Mouse (Mus musculus) urinary bladder, adult 2 months (tissue): ENCODE results near the gene Acox3. TPM values are rescaled to one million over a fixed set of nuclear protein-coding genes. Genes with fewer than 3 reads are reported as not detected.

Experiments
- DNase-seq: peaks from one replicate; pipeline ENCODE4 v3.0.0; 2022; ENCODE audit warnings: low spot score
- polyA plus RNA-seq: library from polyadenylated mRNA; depleted of rRNA; stranded (reverse); fragments of >200 nt; gene quantifications from 2 replicates; pipeline ENCODE4 v1.2.3, GENCODE M21; 2012

Acox3 gene
- polyA plus RNA-seq, 1 experiment: 30.1 TPM

- no peak for DNase-seq
These were observed 27.5 kb downstream of the Acox3 start for GRCm38 (mm10) chr5:35610381-35610780.

GRCm38 (mm10) chr5:35611170-35611569 lies 28.3 kb downstream of the Acox3 start:
- no peak for DNase-seq

GRCm38 (mm10) chr5:35611900-35612299 lies 29.1 kb downstream of the Acox3 start:
- no peak for DNase-seq

- no peak for DNase-seq
These were observed 29.9 kb downstream of the Acox3 start for GRCm38 (mm10) chr5:35612722-35613121.

- DNase-seq: no peak
These were observed 34.1 kb downstream of the Acox3 start for GRCm38 (mm10) chr5:35616943-35617342.

GRCm38 (mm10) chr5:35621114-35621513 lies 38.3 kb downstream of the Acox3 start:
- DNase-seq: no peak

GRCm38 (mm10) chr5:35623831-35624230 lies 41.0 kb downstream of the Acox3 start:
- DNase-seq: no peak

GRCm38 (mm10) chr5:35624751-35625239 lies 42.0 kb downstream of the Acox3 start:
- DNase-seq: no peak

- DNase-seq: no peak
These were observed 43.6 kb downstream of the Acox3 start for GRCm38 (mm10) chr5:35626408-35626807.

- no peak for DNase-seq
These were observed 44.5 kb downstream of the Acox3 start for GRCm38 (mm10) chr5:35627307-35627840.

GRCm38 (mm10) chr5:35628685-35629084 lies 45.8 kb downstream of the Acox3 start:
- DNase-seq: no peak

GRCm38 (mm10) chr5:35629333-35629732 lies 46.5 kb downstream of the Acox3 start:
- no peak for DNase-seq

GRCm38 (mm10) chr5:35630706-35631105 lies 47.9 kb downstream of the Acox3 start:
- no peak for DNase-seq

- no peak for DNase-seq
These were observed 48.4 kb downstream of the Acox3 start for GRCm38 (mm10) chr5:35631224-35631623.

GRCm38 (mm10) chr5:35631755-35632154 lies 48.9 kb downstream of the Acox3 start:
- DNase-seq: no peak

- no peak for DNase-seq
These were observed 50.0 kb downstream of the Acox3 start for GRCm38 (mm10) chr5:35632841-35633240.

- no peak for DNase-seq
These were observed 53.2 kb downstream of the Acox3 start for GRCm38 (mm10) chr5:35636016-35636415.

- no peak for DNase-seq
These were observed 59.2 kb downstream of the Acox3 start for GRCm38 (mm10) chr5:35641961-35642584.

GRCm38 (mm10) chr5:35643401-35644048 lies 60.7 kb downstream of the Acox3 start:
- DNase-seq: no peak

- DNase-seq: no peak
These were observed 61.2 kb downstream of the Acox3 start for GRCm38 (mm10) chr5:35644082-35644481.

GRCm38 (mm10) chr5:35645938-35646493 lies 63.2 kb downstream of the Acox3 start:
- DNase-seq: no peak

- DNase-seq: no peak
These were observed 64.1 kb downstream of the Acox3 start for GRCm38 (mm10) chr5:35646927-35647326.

- no peak for DNase-seq
These were observed 64.7 kb downstream of the Acox3 start for GRCm38 (mm10) chr5:35647562-35647961.
